In the genomic region with DNA sequence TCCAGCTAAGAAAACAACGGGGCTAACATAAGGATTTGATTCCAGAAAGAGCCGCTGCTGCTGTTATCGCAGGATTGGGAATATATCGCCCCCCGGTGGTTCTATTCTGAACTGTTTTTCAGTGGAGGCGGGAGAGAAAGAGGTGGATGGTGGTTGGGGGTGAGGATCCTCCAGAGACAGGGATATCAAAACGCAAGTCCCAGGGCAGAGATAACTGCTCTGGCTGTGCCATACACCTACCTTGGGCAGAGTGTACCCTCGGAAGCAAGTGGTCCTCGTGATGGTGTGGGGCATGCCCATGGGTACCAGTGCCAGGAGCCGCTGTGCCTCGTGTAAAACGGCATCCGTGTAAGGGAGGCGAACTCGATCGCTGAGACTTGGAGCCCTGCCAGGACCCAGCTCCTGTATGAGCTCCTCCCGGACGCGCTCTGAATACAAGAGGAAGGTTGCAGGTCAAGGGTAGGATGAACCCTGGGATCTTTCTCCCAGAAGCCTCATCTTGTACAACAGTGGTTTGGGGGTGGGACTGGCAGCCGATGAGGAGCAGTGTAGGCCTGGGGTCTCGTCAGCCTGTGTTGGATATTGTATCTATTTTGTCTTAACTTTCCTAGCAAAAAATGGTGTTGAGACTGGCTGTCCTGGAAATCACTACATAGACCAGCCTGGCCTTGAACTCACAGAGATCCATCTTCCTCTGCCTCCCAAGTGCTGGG, we compare ENCODE assay signal across 9 mouse cellular contexts. TPM values are rescaled to one million over a fixed set of nuclear protein-coding genes. Genes with fewer than 3 reads are reported as not detected.
DNase-seq lines count a peak whose midpoint lies in the region; ATAC-seq and TF ChIP-seq lines count a peak whose summit lies in the region.
"Had no signal": no experiment of that assay in that cellular context is flagged by ENCODE, and none has a peak within 500 bp of the region (broad histone marks: within the 10 kb centered on the region; RNA-seq: fewer than 3 reads in every experiment).

No protein-coding gene starts in this region.

- H3K36me3 ChIP-seq in hindbrain, embryonic 12.5 days = no peaks in the 10 kb centered on the region
- H3K36me3 ChIP-seq in lung, embryonic 16.5 days (ENCODE audit: control insufficient read depth, insufficient read depth, low read length) = no peaks in the 10 kb centered on the region

- H3K4me2 ChIP-seq in hindbrain, embryonic 12.5 days (replicated peaks) = peak overlapping the region; percentile 34
- peak overlapping the region; percentile 47 for H3K4me2 ChIP-seq in lung, embryonic 16.5 days (ENCODE audit: low read depth, low read length)

- DNase-seq in MN1 (ENCODE audit: low spot score) = peak; percentile 70
- peak; percentile 62 to 64 for DNase-seq in cerebellum, adult 2 months
- DNase-seq in layer of hippocampus, adult 9-10 months (ENCODE audit: low spot score) = peak; percentile 89
- DNase-seq in ovary, postnatal 10 days (ENCODE audit: low spot score) = peak; percentile 68
- peak; percentile 56 to 72 for DNase-seq in urinary bladder, postnatal 36 days (ENCODE audit: low spot score in 2 of 2)

- no peak overlapping the region for H3K9ac ChIP-seq in hindbrain, embryonic 12.5 days
- peak overlapping the region; percentile 52 for H3K9ac ChIP-seq in lung, embryonic 16.5 days (ENCODE audit: low read length)

- peak; percentile 50; the same call in 1 of the 2 replicates for TF ChIP-seq CTCF in cerebellum, adult 2 months (IDR thresholded peaks at IDR 0.05; ENCODE audit: borderline replicate concordance, insufficient read depth, low read depth, low read length)

- H3K4me3 ChIP-seq in cerebellum, adult 2 months (replicated peaks; ENCODE audit: insufficient read depth, low read depth, low read length) = peak overlapping the region; percentile 45
- H3K4me3 ChIP-seq in hindbrain, embryonic 12.5 days = 0 out of 2 replicates have a peak overlapping the region, but pooled peaks have one; percentile 4
- H3K4me3 ChIP-seq in lung, embryonic 16.5 days (ENCODE audit: low read length) = peak overlapping the region; percentile 16
- H3K4me3 ChIP-seq: myocyte had no signal

- no peaks in the 10 kb centered on the region for H3K9me3 ChIP-seq in hindbrain, embryonic 12.5 days (replicated peaks)
- no peaks in the 10 kb centered on the region for H3K9me3 ChIP-seq in lung, embryonic 16.5 days (ENCODE audit: control insufficient read depth, low read length)

- H3K27me3 ChIP-seq in cerebellum, adult 2 months (ENCODE audit: control insufficient read depth, insufficient read depth, low read length) = no peaks in the 10 kb centered on the region
- H3K27me3 ChIP-seq in hindbrain, embryonic 12.5 days = peaks cover 4% of the 10 kb centered on the region; the same call in 1 of the 2 replicates
- H3K27me3 ChIP-seq in lung, embryonic 16.5 days (ENCODE audit: control insufficient read depth, insufficient read depth, low read depth, low read length) = no peaks in the 10 kb centered on the region

- H3K27ac ChIP-seq in cerebellum, adult 2 months (ENCODE audit: insufficient read depth, low read length) = no peak overlapping the region
- no peak overlapping the region for H3K27ac ChIP-seq in hindbrain, embryonic 12.5 days
- H3K27ac ChIP-seq in lung, embryonic 16.5 days (ENCODE audit: low read length) = no peak overlapping the region

- ATAC-seq in frontal cortex, adult (ENCODE audit: low TSS enrichment) = peak; percentile 52; the same call in 1 of the 2 replicates
- ATAC-seq in hindbrain, embryonic 12.5 days (ENCODE audit: low FRiP score) = peak; percentile 75
- peak; percentile 12 for ATAC-seq in lung, embryonic 16.5 days (ENCODE audit: low read depth)

- no peaks in the 10 kb centered on the region for H3K4me1 ChIP-seq in cerebellum, adult 2 months (ENCODE audit: control insufficient read depth, insufficient read depth, low read length)
- H3K4me1 ChIP-seq in hindbrain, embryonic 12.5 days = peaks cover 9% of the 10 kb centered on the region; the same call in 1 of the 2 replicates
- H3K4me1 ChIP-seq in lung, embryonic 16.5 days (replicated peaks; ENCODE audit: control insufficient read depth, insufficient read depth, low read length) = 0 out of 2 replicates have a peak, but pooled peaks cover 6% of the 10 kb centered on the region

- TF ChIP-seq POLR2A in cerebellum, adult 2 months (IDR thresholded peaks at IDR 0.05; ENCODE audit: borderline replicate concordance, insufficient read depth, low read length) = no peak

- 5% methylated on average over 21 of the region's 21 CpGs for WGBS in cerebellum, adult 2 months
- 28% methylated on average over 21 of the region's 21 CpGs for WGBS in hindbrain, embryonic 12.5 days
- 11% methylated on average over 21 of the region's 21 CpGs for WGBS in lung, embryonic 16.5 days

RNA-seq across cellular contexts. Expression of gene Cyp2s1, which starts 10.9 kb away (rescaled TPM):
- polyA plus RNA-seq in cerebellum, adult 2 months (2012; rRNA removed) = 7.6 and 10.1 TPM in 2 replicates
- polyA plus RNA-seq in hindbrain, embryonic 12.5 days (2016; fragmentation: Nextera tagmentation; extraction: Ambion mirVana) = 1.8 TPM in 2 replicates
- polyA plus RNA-seq in lung, embryonic 16.5 days (2015; fragmentation: Nextera tagmentation; extraction: Ambion mirVana) = 18.9 and 21.0 TPM in 2 replicates

RNA-seq across cellular contexts. Expression of gene Axl, which starts 17.3 kb away (rescaled TPM):
- 23.6 and 27.1 TPM in 2 replicates for polyA plus RNA-seq in cerebellum, adult 2 months (2012; rRNA removed)
- 36.6 and 40.8 TPM in 2 replicates for polyA plus RNA-seq in hindbrain, embryonic 12.5 days (2016; fragmentation: Nextera tagmentation; extraction: Ambion mirVana)
- polyA plus RNA-seq in lung, embryonic 16.5 days (2015; fragmentation: Nextera tagmentation; extraction: Ambion mirVana) = 53.6 and 55.1 TPM in 2 replicates

RNA-seq across cellular contexts. Expression of gene Hnrnpul1, which starts 51.2 kb away (rescaled TPM):
- polyA plus RNA-seq in cerebellum, adult 2 months (2012; rRNA removed) = 48.7 and 49.0 TPM in 2 replicates
- 68.6 and 76.6 TPM in 2 replicates for polyA plus RNA-seq in hindbrain, embryonic 12.5 days (2016; fragmentation: Nextera tagmentation; extraction: Ambion mirVana)
- polyA plus RNA-seq in lung, embryonic 16.5 days (2015; fragmentation: Nextera tagmentation; extraction: Ambion mirVana) = 47.9 and 55.8 TPM in 2 replicates

Comparison
In these comparisons a context has a peak if more than half of its experiments do, and no peak if none do; other contexts are left out.
1. ATAC-seq: peak in every context shown above with its lines; median percentile 75 in hindbrain, embryonic 12.5 days; 52 in frontal cortex, adult; 12 in lung, embryonic 16.5 days.